Mouse (Mus musculus) embryonic facial prominence, embryonic 10.5 days (tissue): ENCODE data around the gene Brd3. TPM values are rescaled to one million over a fixed set of nuclear protein-coding genes. Genes with fewer than 3 reads are reported as not detected.
A peak's percentile ranks its signal among the peaks of the same experiment; 100 is the strongest.

Source experiments
- DNase-seq: peaks from one replicate; pipeline ENCODE4 v3.0.0-alpha.2; 2017; ENCODE audit warnings: low spot score
- H3K27ac ChIP-seq: fragments of 300-500 bp; sonication (generic); replicated peaks from 2 replicates; pipeline ENCODE4 v1.5.1; 2016; ENCODE audit warnings: mild to moderate bottlenecking
- H3K27me3 ChIP-seq: fragments of 300-500 bp; sonication (generic); replicated peaks from 2 replicates; pipeline ENCODE4 v1.6.1; 2016; ENCODE audit warnings: low read depth, mild to moderate bottlenecking; ENCODE audit not compliant: poor library complexity, severe bottlenecking
- H3K36me3 ChIP-seq: fragments of 300-500 bp; sonication (generic); replicated peaks from 2 replicates; pipeline ENCODE4 v1.6.1; 2016; ENCODE audit warnings: mild to moderate bottlenecking, moderate library complexity
- H3K4me1 ChIP-seq: fragments of 300-500 bp; sonication (generic); 2 replicates; pipeline ENCODE4 v1.6.1; 2016
- H3K4me3 ChIP-seq: fragments of 300-500 bp; sonication (generic); 2 replicates; pipeline ENCODE4 v1.5.1; 2016; ENCODE audit warnings: mild to moderate bottlenecking, moderate library complexity
- H3K9me3 ChIP-seq: fragments of 300-500 bp; sonication (generic); 2 replicates; pipeline ENCODE4 v1.6.1; 2016; ENCODE audit warnings: mild to moderate bottlenecking
- WGBS: fragments of 180-500 bp; shearing (Covaris S2); methylation state at CpG from one replicate; pipeline ENCODE4 v1.1.7; 2016; 5-methylcytosine and 5-hydroxymethylcytosine counted together
- polyA plus RNA-seq: library from polyadenylated mRNA; unstranded; fragments of >200 nt; fragmentation: Nextera tagmentation; extraction: Ambion mirVana; gene quantifications from 2 replicates; pipeline ENCODE4 v1.2.1, GENCODE M21; 2016

Gene Brd3
- polyA plus RNA-seq, 1 experiment from 2014 or later, result 189 TPM

GRCm38 (mm10) chr2:27505539-27505938 lies 1.9 kb downstream of the Brd3 start:
- WGBS, result 7% methylated on average over 6 of the region's 6 CpGs
- DNase-seq, result peak; percentile 82
- H3K4me3 ChIP-seq, result no peak overlapping the region
- no peaks in the 10 kb centered on the region for H3K36me3 ChIP-seq
- no peaks in the 10 kb centered on the region for H3K27me3 ChIP-seq
- H3K4me1 ChIP-seq, result peaks cover 26% of the 10 kb centered on the region
- H3K27ac ChIP-seq, result peak overlapping the region; percentile 57
- no peaks in the 10 kb centered on the region for H3K9me3 ChIP-seq

DNA sequence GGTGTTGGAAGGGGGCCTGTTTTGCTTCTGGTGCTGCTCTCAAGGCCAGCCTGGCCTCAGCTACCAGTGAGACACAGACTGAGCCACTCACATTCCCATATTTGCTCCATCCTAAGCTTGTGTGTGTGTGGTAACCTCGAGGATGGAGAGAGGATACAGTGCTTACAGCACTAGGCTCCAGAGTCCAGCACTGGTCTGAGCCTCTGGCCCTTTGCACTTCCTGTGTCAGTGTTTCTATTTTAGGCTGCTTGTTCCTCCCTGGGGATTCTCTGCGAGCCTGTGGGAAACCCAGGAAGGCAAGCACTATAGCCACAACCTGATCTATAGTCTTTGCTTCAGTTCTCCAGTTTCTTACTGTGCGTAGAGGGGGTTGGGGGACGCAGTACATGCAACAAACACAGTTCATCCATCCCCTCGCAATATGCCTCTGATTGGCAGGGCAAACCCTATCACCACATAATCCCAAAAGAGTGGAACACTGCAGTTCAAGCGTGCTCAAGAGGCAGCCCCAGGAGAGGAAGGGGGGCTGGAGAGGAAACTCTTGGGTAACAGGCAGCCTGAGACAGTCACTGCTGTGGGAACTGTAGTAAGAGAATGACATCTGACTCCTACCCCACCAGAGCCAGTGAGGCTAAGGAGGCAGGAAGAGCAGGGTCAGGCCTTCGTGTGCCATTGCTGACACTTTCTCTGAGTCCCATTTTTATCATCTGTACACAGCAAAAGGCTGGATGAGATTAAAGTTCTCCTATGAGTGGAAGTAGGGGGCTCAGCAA lies 3.2 kb downstream of the Brd3 start:
- Histone ChIP-seq H3K27me3 (no peaks in the 10 kb centered on the region), H3K36me3 (no peaks in the 10 kb centered on the region), H3K4me3 (no peak overlapping the region), H3K27ac (peak overlapping the region; percentile 57), H3K9me3 (no peaks in the 10 kb centered on the region), H3K4me1 (peaks cover 26% of the 10 kb centered on the region)
- 49% methylated on average over 7 of the region's 7 CpGs for WGBS
- DNase-seq, result no peak

GRCm38 (mm10) chr2:27496391-27497028 lies 11.0 kb downstream of the Brd3 start:
- WGBS, result 31% methylated on average over 23 of the region's 23 CpGs
- peaks cover 16% of the 10 kb centered on the region for H3K4me1 ChIP-seq
- no peaks in the 10 kb centered on the region for H3K36me3 ChIP-seq
- H3K27ac ChIP-seq, result peak overlapping the region; percentile 46; the same call in 1 of the 2 replicates
- peak; percentile 68 for DNase-seq
- H3K9me3 ChIP-seq, result no peaks in the 10 kb centered on the region
- H3K4me3 ChIP-seq, result peak overlapping the region; percentile 47
- no peaks in the 10 kb centered on the region for H3K27me3 ChIP-seq

GRCm38 (mm10) chr2:27493971-27494370 lies 13.5 kb downstream of the Brd3 start:
- WGBS, result 93% methylated on average over 3 of the region's 3 CpGs
- Histone ChIP-seq H3K4me3 (no peak overlapping the region), H3K27me3 (no peaks in the 10 kb centered on the region)

GRCm38 (mm10) chr2:27490939-27491338 lies 16.5 kb downstream of the Brd3 start:
- Histone ChIP-seq H3K27me3 (no peaks in the 10 kb centered on the region), H3K9me3 (no peaks in the 10 kb centered on the region), H3K4me1 (peaks cover 3% of the 10 kb centered on the region), H3K36me3 (no peaks in the 10 kb centered on the region), H3K4me3 (no peak overlapping the region), H3K27ac (no peak overlapping the region)
- no peak for DNase-seq
- 93% methylated on average over 2 of the region's 2 CpGs for WGBS

More at GRCm38 (mm10) chr2:27493971-27494370, 13.5 kb downstream of the Brd3 start:
- no peaks in the 10 kb centered on the region for H3K9me3 ChIP-seq
- no peaks in the 10 kb centered on the region for H3K36me3 ChIP-seq
- DNase-seq, result no peak
- H3K4me1 ChIP-seq, result peaks cover 16% of the 10 kb centered on the region
- no peak overlapping the region for H3K27ac ChIP-seq

DNA sequence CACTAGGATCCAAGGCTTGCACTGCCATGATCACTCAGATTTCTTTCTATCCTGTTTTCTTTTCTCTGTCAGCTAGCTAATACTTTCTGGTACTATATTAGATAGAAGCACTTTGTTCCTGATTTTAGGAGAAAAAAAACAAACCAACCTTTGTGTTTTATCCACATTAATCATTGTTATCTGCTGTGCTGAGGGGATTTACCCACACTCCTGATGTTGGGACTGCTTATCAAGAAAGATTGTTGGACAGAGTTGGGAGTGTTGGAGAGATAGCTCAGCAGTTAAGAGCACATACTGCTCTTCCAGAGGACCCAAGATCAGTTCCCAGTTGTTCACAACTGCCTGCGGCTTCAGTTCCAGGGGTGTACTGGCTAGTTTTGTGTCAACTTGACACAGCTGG lies 19.1 kb downstream of the Brd3 start:
- no peaks in the 10 kb centered on the region for H3K27me3 ChIP-seq
- WGBS, result 90% methylated on average over 1 of the region's 1 CpGs

DNA sequence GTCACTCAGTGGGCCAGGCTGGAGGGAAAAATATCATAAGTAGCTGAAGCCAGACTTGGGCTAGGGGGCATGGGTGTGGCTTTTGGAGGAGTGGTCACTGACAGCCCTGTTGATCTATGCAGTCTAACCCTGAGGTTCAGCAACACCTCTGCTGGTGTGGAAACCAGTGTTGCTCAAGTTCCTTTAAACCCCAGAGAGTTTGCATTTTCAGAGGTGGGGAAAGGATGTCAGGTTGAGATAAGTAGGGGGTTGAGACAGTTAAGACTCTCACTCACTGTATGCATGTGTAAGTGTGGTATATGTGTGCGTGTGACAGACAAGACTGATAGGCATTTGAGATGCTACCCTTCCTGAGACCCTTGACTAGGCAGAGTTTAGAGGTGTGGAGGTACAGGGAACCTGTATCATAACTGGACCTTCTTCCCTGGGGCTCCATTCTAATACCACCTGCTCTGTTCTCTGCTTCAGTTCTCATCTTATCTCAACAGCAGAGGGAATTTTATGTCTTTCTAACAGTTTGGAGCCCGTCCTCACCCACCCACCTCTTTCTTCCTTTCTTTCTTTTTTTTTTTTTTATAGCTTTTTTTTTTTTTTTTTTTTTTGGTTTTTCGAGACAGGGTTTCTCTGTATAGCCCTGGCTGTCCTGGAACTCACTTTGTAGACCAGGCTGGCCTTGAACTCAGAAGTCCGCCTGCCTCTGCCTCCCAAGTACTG lies 20.0 kb downstream of the Brd3 start:
- Histone ChIP-seq H3K36me3 (no peaks in the 10 kb centered on the region), H3K27me3 (no peaks in the 10 kb centered on the region), H3K4me3 (no peak overlapping the region), H3K9me3 (no peaks in the 10 kb centered on the region), H3K4me1 (no peaks in the 10 kb centered on the region; the same call in 1 of the 2 replicates), H3K27ac (no peak overlapping the region)
- WGBS, result 92% methylated on average over 3 of the region's 4 CpGs
- DNase-seq, result no peak

More for the DNA sequence above, 19.1 kb downstream of the Brd3 start:
- H3K4me1 ChIP-seq, result no peaks in the 10 kb centered on the region; the same call in 1 of the 2 replicates
- no peak overlapping the region for H3K27ac ChIP-seq
- no peaks in the 10 kb centered on the region for H3K9me3 ChIP-seq
- DNase-seq, result no peak
- H3K36me3 ChIP-seq, result no peaks in the 10 kb centered on the region
- no peak overlapping the region for H3K4me3 ChIP-seq

DNA sequence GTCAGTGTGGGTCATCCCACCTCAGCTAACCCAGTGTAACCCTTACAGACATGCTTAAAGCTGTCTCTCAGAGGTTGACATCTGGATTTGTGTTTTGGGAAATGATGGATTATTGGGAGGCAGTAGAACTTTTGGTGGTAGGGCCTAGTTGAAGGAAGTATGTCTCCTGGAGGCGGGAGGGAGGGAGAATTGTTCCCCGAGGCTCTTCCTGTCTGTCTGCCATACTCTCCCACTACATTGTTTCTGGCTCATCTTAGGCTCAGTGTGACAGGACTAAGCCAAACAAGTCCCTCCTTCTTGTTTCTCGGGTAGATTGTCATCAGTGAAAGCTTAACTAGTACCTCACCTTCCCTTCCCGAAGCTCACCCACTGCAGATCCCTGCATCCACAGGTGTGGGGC lies 20.7 kb downstream of the Brd3 start:
- no peak for DNase-seq
- H3K27ac ChIP-seq, result no peak overlapping the region
- no peaks in the 10 kb centered on the region for H3K27me3 ChIP-seq
- H3K36me3 ChIP-seq, result no peaks in the 10 kb centered on the region
- no peak overlapping the region for H3K4me3 ChIP-seq
- 62% methylated on average over 4 of the region's 4 CpGs for WGBS
- no peaks in the 10 kb centered on the region for H3K9me3 ChIP-seq
- no peaks in the 10 kb centered on the region; the same call in 1 of the 2 replicates for H3K4me1 ChIP-seq

- no peaks in the 10 kb centered on the region for H3K9me3 ChIP-seq
- H3K36me3 ChIP-seq, result no peaks in the 10 kb centered on the region
- no peak overlapping the region for H3K27ac ChIP-seq
- no peak for DNase-seq
- H3K4me3 ChIP-seq, result no peak overlapping the region
- no peaks in the 10 kb centered on the region; the same call in 1 of the 2 replicates for H3K4me1 ChIP-seq
- 86% methylated on average over 7 of the region's 7 CpGs for WGBS
- H3K27me3 ChIP-seq, result no peaks in the 10 kb centered on the region
Observed at GRCm38 (mm10) chr2:27482265-27482861, 25.1 kb downstream of the Brd3 start.

DNA sequence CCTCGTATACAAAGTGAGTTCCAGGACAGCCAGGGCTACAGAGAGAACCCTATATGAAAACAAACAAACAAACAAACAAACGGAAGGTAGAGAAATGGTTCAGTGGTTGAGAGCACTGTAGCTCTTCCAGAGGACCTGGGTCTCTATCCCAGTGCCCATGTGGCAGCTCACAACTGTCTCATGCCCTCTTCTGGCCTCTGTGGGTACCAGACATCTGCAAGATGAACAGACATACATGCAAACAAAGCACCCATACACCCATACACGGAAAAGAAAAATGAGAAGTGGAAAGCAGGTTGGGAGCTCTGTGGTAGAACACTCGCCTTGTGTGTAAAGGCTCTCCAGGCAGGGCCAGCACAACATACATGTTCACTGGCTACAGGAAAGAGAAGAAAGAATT lies 27.1 kb downstream of the Brd3 start:
- no peak overlapping the region for H3K27ac ChIP-seq
- H3K4me1 ChIP-seq, result peaks cover 9% of the 10 kb centered on the region; the same call in 1 of the 2 replicates
- no peaks in the 10 kb centered on the region for H3K9me3 ChIP-seq
- 84% methylated on average over 4 of the region's 4 CpGs for WGBS
- DNase-seq, result no peak
- H3K27me3 ChIP-seq, result no peaks in the 10 kb centered on the region
- no peak overlapping the region for H3K4me3 ChIP-seq
- H3K36me3 ChIP-seq, result no peaks in the 10 kb centered on the region

GRCm38 (mm10) chr2:27479821-27480220 lies 27.6 kb downstream of the Brd3 start:
- Histone ChIP-seq H3K4me3 (no peak overlapping the region), H3K27me3 (no peaks in the 10 kb centered on the region), H3K36me3 (no peaks in the 10 kb centered on the region), H3K4me1 (peaks cover 9% of the 10 kb centered on the region; the same call in 1 of the 2 replicates), H3K27ac (no peak overlapping the region), H3K9me3 (no peaks in the 10 kb centered on the region)
- no peak for DNase-seq
- WGBS, result 61% methylated on average over 4 of the region's 4 CpGs
